In the genomic region with DNA sequence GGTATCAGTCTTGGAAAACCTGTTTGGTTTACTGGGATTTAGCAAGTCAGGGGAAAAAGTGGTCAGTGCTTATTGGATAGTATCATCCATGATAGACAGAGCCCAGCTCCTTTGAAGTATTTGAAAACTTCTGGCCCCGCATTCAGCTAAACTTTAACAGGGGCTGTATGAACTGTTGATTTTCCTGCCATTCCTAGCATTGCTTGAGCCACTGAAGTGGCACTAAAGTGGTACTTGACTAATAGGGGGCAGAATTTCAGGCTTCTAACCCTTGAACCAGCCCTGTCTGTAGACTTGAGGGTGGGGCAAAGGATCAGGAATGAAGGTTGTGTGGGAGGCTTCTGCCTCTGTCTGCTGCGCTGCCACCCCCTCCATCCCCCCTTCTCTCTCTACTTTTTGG, we compare ENCODE assay signal across 16 mouse cellular contexts. TPM values are rescaled to one million over a fixed set of nuclear protein-coding genes. Genes with fewer than 3 reads are reported as not detected.
DNase-seq lines count a peak whose midpoint lies in the region; ATAC-seq and TF ChIP-seq lines count a peak whose summit lies in the region.
"Had no signal": no experiment of that assay in that cellular context is flagged by ENCODE, and none has a peak within 500 bp of the region (broad histone marks: within the 10 kb centered on the region; RNA-seq: fewer than 3 reads in every experiment).

No protein-coding gene starts in this region.

- H3K9me3 ChIP-seq in heart, postnatal 0 days (replicated peaks; ENCODE audit: control insufficient read depth, low read length) = no peaks in the 10 kb centered on the region
- H3K9me3 ChIP-seq in kidney, embryonic 16.5 days (ENCODE audit: low read length) = no peaks in the 10 kb centered on the region
- H3K9me3 ChIP-seq: embryonic facial prominence, embryonic 13.5 days; forebrain, embryonic 12.5 days; hindbrain, embryonic 15.5 days; liver, embryonic 13.5 days; midbrain, embryonic 15.5 days; neural tube, embryonic 13.5 days had no signal

- no peak for ATAC-seq in heart, postnatal 0 days (ENCODE audit: insufficient read depth, low read depth)
- peak; percentile 57 for ATAC-seq in kidney, embryonic 16.5 days (ENCODE audit: low FRiP score, low TSS enrichment)
- ATAC-seq: midbrain, embryonic 15.5 days had no signal

- H3K4me2 ChIP-seq in heart, postnatal 0 days (ENCODE audit: low read depth, low read length) = peak overlapping the region; percentile 48
- peak overlapping the region; percentile 38; the same call in 1 of the 2 replicates for H3K4me2 ChIP-seq in kidney, embryonic 16.5 days (replicated peaks; ENCODE audit: low read depth, low read length)
- H3K4me2 ChIP-seq: embryonic facial prominence, embryonic 13.5 days; forebrain, embryonic 12.5 days; hindbrain, embryonic 15.5 days; midbrain, embryonic 15.5 days had no signal

- no peak overlapping the region for H3K9ac ChIP-seq in heart, postnatal 0 days (replicated peaks; ENCODE audit: low read depth, low read length)
- no peak overlapping the region for H3K9ac ChIP-seq in kidney, embryonic 16.5 days (replicated peaks; ENCODE audit: low read length)
- H3K9ac ChIP-seq: embryonic facial prominence, embryonic 13.5 days; forebrain, embryonic 12.5 days; hindbrain, embryonic 15.5 days; liver, embryonic 13.5 days; midbrain, embryonic 15.5 days; neural tube, embryonic 13.5 days had no signal

- no peak for DNase-seq in heart, postnatal 0 days (ENCODE audit: low spot score)
- DNase-seq in heart, postnatal 14 days = no peak
- DNase-seq in lung, postnatal 25 days (ENCODE audit: low spot score) = peak; percentile 69
- no peak for DNase-seq in left cerebral cortex, postnatal 36 days (ENCODE audit: low spot score in 2 of 2)
- DNase-seq in gastrocnemius, adult 8-10 months (ENCODE audit: low spot score in 2 of 2) = no peak
- no peak for DNase-seq in T-cell, adult 2 months (ENCODE audit: low spot score)
- DNase-seq: adrenal gland, postnatal 10 days; liver, embryonic 13.5 days; right cerebral cortex, adult 18-20 months had no signal

- TF ChIP-seq EP300 in heart, postnatal 0 days (IDR thresholded peaks at IDR 0.05; ENCODE audit: low read depth) = no peak

- intact Hi-C loops in heart, postnatal 14 days (cut with DNase I) = loop anchor here (5.0 kb wide), 2 partner anchors 33 to 47 kb away; no protein-coding TSS in a partner anchor
- intact Hi-C loops in left cerebral cortex, postnatal 36 days (cut with DNase I) = no loop called here

- peak overlapping the region; percentile 43; the same call in 1 of the 2 replicates for H3K27ac ChIP-seq in heart, postnatal 0 days (ENCODE audit: low read depth)
- H3K27ac ChIP-seq in bone marrow macrophage, adult 2 months (ENCODE audit: insufficient read depth, low read depth, low read length) = no peak overlapping the region; the same call in 1 of the 2 replicates
- no peak overlapping the region for H3K27ac ChIP-seq in kidney, embryonic 16.5 days (ENCODE audit: low read length)
- H3K27ac ChIP-seq: embryonic facial prominence, embryonic 13.5 days; forebrain, embryonic 12.5 days; hindbrain, embryonic 15.5 days; liver, embryonic 13.5 days; midbrain, embryonic 15.5 days; neural tube, embryonic 13.5 days had no signal

- H3K27me3 ChIP-seq in heart, postnatal 0 days (ENCODE audit: control insufficient read depth, insufficient read depth, low read length) = no peaks in the 10 kb centered on the region
- H3K27me3 ChIP-seq in kidney, embryonic 16.5 days (ENCODE audit: insufficient read depth, low read length) = peaks cover 4% of the 10 kb centered on the region; the same call in 1 of the 2 replicates
- H3K27me3 ChIP-seq: forebrain, embryonic 12.5 days; hindbrain, embryonic 15.5 days; liver, embryonic 13.5 days; midbrain, embryonic 15.5 days; neural tube, embryonic 13.5 days had no signal

- TF ChIP-seq CTCF in heart, postnatal 0 days (IDR thresholded peaks at IDR 0.05; ENCODE audit: low read depth) = no peak
- TF ChIP-seq CTCF in bone marrow macrophage, adult 2 months (IDR thresholded peaks at IDR 0.05; ENCODE audit: low read depth, low read length) = no peak

- peaks cover 10% of the 10 kb centered on the region; the same call in 1 of the 2 replicates for H3K4me1 ChIP-seq in heart, postnatal 0 days (ENCODE audit: control insufficient read depth, insufficient read depth)
- peaks cover 28% of the 10 kb centered on the region for H3K4me1 ChIP-seq in bone marrow macrophage, adult 2 months (ENCODE audit: control insufficient read depth, insufficient read depth, low read length)
- peaks cover 5% of the 10 kb centered on the region; the same call in 1 of the 2 replicates for H3K4me1 ChIP-seq in kidney, embryonic 16.5 days (ENCODE audit: insufficient read depth, low read length)
- H3K4me1 ChIP-seq: embryonic facial prominence, embryonic 13.5 days; forebrain, embryonic 12.5 days; hindbrain, embryonic 15.5 days; midbrain, embryonic 15.5 days; neural tube, embryonic 13.5 days had no signal

- H3K4me3 ChIP-seq in heart, postnatal 0 days (ENCODE audit: low read depth, low read length) = 0 out of 2 replicates have a peak overlapping the region, but pooled peaks have one; percentile 10
- H3K4me3 ChIP-seq in bone marrow macrophage, adult 2 months (ENCODE audit: insufficient read depth, low read length) = peak overlapping the region; percentile 39
- no peak overlapping the region for H3K4me3 ChIP-seq in kidney, embryonic 16.5 days (ENCODE audit: low read length)
- H3K4me3 ChIP-seq: embryonic facial prominence, embryonic 13.5 days; forebrain, embryonic 12.5 days; hindbrain, embryonic 15.5 days; midbrain, embryonic 15.5 days; neural tube, embryonic 13.5 days had no signal

- no peak for TF ChIP-seq POLR2A in bone marrow macrophage, adult 2 months (IDR thresholded peaks at IDR 0.05; ENCODE audit: borderline replicate concordance, low read depth, low read length)

- H3K36me3 ChIP-seq in heart, postnatal 0 days (replicated peaks; ENCODE audit: control insufficient read depth, insufficient read depth, low read length) = no peaks in the 10 kb centered on the region
- no peaks in the 10 kb centered on the region for H3K36me3 ChIP-seq in kidney, embryonic 16.5 days (ENCODE audit: insufficient read depth, low read length)
- H3K36me3 ChIP-seq: embryonic facial prominence, embryonic 13.5 days; forebrain, embryonic 12.5 days; hindbrain, embryonic 15.5 days; liver, embryonic 13.5 days; midbrain, embryonic 15.5 days; neural tube, embryonic 13.5 days had no signal

- 41% methylated on average over 2 of the region's 2 CpGs for WGBS in heart, postnatal 0 days
- WGBS in kidney, embryonic 16.5 days = 55% methylated on average over 2 of the region's 2 CpGs

RNA-seq across cellular contexts. Expression of a gene that starts 3.2 kb away (rescaled TPM):
- total RNA-seq in heart, postnatal 0 days (2014; rRNA removed; ENCODE audit: low replicate concordance) = 102 and 128 TPM in 2 replicates
- polyA plus RNA-seq in heart, postnatal 0 days (2015; fragmentation: Nextera tagmentation; extraction: Ambion mirVana) = 107 and 116 TPM in 2 replicates
- 100 to 1,000 TPM; 146 to 163 TPM for total RNA-seq in heart, postnatal 14 days (2021)
- polyA plus RNA-seq in bone marrow macrophage, adult 2 months (2012; ENCODE audit: insufficient read depth, insufficient read length, missing spikeins) = 426 and 464 TPM in 2 replicates
- 140 and 149 TPM in 2 replicates for polyA plus RNA-seq in kidney, embryonic 16.5 days (2015; fragmentation: Nextera tagmentation; extraction: Ambion mirVana)
- total RNA-seq in left cerebral cortex, postnatal 36 days (2021) = 10 to 100 TPM; 17.4 to 17.5 TPM
- 10 to 100 TPM; 16.0 to 22.6 (median 18.5) TPM for total RNA-seq in gastrocnemius, adult 8-10 months (2022)
